Mouse (Mus musculus) thymus, adult 2 months (tissue): Measurements from ENCODE around the gene 4930432K21Rik. TPM values are rescaled to one million over a fixed set of nuclear protein-coding genes. Genes with fewer than 3 reads are reported as not detected.

Source experiments
- DNase-seq: peaks from one replicate; pipeline ENCODE4 v3.0.0; 2021
- H3K27ac ChIP-seq: fragments of 200-500 bp; 2 replicates; pipeline ENCODE4 v1.5.1; 2012; ENCODE audit warnings: low read length, control low read depth; ENCODE audit not compliant: control insufficient read depth, insufficient read depth
- H3K27me3 ChIP-seq: fragments of 200-500 bp; 2 replicates; pipeline ENCODE4 v1.6.1; 2012; ENCODE audit warnings: mild to moderate bottlenecking, low read length, moderate library complexity, mixed read lengths; ENCODE audit not compliant: control insufficient read depth, insufficient read depth
- H3K36me3 ChIP-seq: fragments of 200-500 bp; 2 replicates; pipeline ENCODE4 v1.6.1; 2012; ENCODE audit warnings: mild to moderate bottlenecking, low read length, moderate library complexity; ENCODE audit not compliant: control insufficient read depth, insufficient read depth
- H3K4me1 ChIP-seq: fragments of 200-500 bp; replicated peaks from 2 replicates; pipeline ENCODE4 v1.6.1; 2012; ENCODE audit warnings: low read length; ENCODE audit not compliant: control insufficient read depth, insufficient read depth
- H3K4me3 ChIP-seq: fragments of 200-500 bp; 2 replicates; pipeline ENCODE4 v1.5.1; 2012; ENCODE audit warnings: mild to moderate bottlenecking, low read length, control low read depth, moderate library complexity; ENCODE audit not compliant: control insufficient read depth, insufficient read depth
- CTCF ChIP-seq: fragments of 200-500 bp; IDR thresholded peaks from 2 replicates; pipeline ENCODE4 v1.5.1; 2012; ENCODE audit warnings: mild to moderate bottlenecking, control low read depth, low read length, moderate library complexity, borderline replicate concordance; ENCODE audit not compliant: control insufficient read depth, poor library complexity, insufficient read depth; ENCODE audit errors: extremely low read depth
- POLR2A ChIP-seq: fragments of 200-500 bp; IDR thresholded peaks from 2 replicates; pipeline ENCODE4 v1.6.1; 2012; ENCODE audit warnings: mild to moderate bottlenecking, low read length, control low read depth, moderate library complexity; ENCODE audit not compliant: control insufficient read depth, poor library complexity, insufficient read depth; ENCODE audit errors: extremely low read depth
- WGBS: fragments of 180-500 bp; shearing (Covaris S2); methylation state at CpG from one replicate; pipeline ENCODE4 v1.1.7; 2018; 5-methylcytosine and 5-hydroxymethylcytosine counted together
- polyA plus RNA-seq: library from polyadenylated mRNA; depleted of rRNA; stranded (reverse); fragments of >200 nt; gene quantifications from 2 replicates; pipeline ENCODE4 v1.2.3, GENCODE M21; 2012

4930432K21Rik gene
- polyA plus RNA-seq, 1 experiment = 1.9 TPM

DNA sequence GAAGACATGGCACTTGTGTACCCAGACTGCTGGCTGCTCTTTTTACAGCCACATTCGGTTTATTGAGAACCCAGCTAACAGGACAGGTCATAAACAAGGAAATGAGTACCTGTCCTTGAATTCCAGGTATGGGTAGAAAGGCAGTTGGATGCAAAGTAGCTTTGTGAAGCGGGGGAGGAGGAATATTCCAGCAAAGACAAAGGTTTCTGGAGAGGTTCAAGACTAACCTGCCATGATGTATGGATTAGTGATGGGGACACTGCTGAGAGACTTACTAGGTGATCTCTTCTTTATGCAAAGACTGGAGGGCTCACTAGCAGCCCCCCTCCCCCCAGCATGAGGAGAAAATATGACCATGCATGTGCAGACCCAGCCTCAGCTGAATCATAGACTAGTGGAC lies 42.1 kb upstream of the 4930432K21Rik start:
- WGBS = 83% methylated on average over 2 of the region's 2 CpGs
- Histone ChIP-seq H3K27ac (no peak overlapping the region), H3K4me1 (peaks cover 21% of the 10 kb centered on the region), H3K4me3 (no peak overlapping the region), H3K36me3 (no peaks in the 10 kb centered on the region), H3K27me3 (no peaks in the 10 kb centered on the region)
- TF ChIP-seq CTCF (no peak), POLR2A (no peak)
- DNase-seq = no peak

DNA sequence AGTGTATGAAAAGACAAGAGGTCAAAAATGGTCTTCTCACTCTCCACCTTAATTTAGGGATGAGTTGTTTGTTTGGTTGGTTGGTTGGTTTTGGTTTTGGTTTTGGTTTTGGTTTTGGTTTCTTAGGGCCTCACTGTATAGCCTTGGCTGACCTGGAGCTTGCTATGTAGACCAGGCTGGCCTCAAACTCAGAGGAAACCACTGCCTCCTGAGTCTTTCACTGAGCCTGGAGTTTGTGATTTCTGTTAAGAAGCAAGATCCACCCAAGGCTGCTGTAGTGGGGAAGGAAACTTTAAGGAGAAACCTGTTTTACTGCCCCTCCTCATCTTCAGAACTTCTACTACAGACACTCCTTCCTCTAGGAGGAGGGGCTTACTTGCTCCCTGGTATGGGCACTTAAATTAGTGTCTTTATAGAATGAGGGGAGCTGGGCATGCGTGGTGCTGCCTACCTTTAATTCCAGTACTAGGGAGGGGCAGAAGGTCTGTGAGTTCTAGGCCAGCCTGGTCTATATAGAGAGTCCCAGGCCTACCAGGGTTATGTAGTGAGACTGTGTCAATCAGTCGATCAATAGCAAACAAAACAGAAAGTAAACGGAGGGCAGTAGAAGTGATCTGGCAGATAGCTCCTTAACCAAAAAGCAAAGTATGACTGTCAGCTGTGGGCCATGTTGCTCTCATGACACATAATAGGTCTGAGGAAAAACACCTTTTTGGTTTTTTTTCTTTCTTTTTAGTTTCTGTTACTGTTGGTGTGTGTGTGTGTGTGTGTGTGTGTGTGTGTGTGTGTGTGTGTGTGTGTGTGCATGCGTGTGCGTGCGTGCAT lies 41.4 kb upstream of the 4930432K21Rik start:
- H3K4me3 ChIP-seq = no peak overlapping the region
- 93% methylated on average over 6 of the region's 6 CpGs for WGBS
- peaks cover 21% of the 10 kb centered on the region for H3K4me1 ChIP-seq
- no peak for DNase-seq
- no peak overlapping the region for H3K27ac ChIP-seq
- no peaks in the 10 kb centered on the region for H3K27me3 ChIP-seq
- no peaks in the 10 kb centered on the region for H3K36me3 ChIP-seq
- no peak for TF ChIP-seq CTCF
- no peak for TF ChIP-seq POLR2A

DNA sequence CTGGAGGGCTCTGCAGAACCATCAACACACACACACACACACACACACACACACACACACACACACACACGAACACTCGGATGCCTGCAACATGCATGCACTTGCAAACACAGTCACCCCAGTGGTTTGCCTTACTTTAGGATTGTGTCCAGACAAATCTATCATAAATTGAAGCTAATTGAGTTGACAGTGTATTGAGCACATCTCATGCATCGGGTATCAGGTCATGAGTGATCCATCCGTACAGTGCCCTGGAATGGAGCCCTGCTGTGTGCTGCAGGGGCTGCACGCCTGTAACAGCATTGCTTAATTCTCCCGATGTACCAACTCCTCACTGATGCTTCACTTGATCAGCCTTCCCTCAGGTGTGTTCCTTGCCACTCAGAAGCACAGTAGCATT lies 32.2 kb upstream of the 4930432K21Rik start:
- no peaks in the 10 kb centered on the region for H3K27me3 ChIP-seq
- H3K36me3 ChIP-seq = no peaks in the 10 kb centered on the region
- H3K4me3 ChIP-seq = no peak overlapping the region
- no peak for DNase-seq
- TF ChIP-seq POLR2A (no peak), CTCF (no peak)
- no peak overlapping the region for H3K27ac ChIP-seq
- H3K4me1 ChIP-seq = no peaks in the 10 kb centered on the region
- 97% methylated on average over 6 of the region's 6 CpGs for WGBS

DNA sequence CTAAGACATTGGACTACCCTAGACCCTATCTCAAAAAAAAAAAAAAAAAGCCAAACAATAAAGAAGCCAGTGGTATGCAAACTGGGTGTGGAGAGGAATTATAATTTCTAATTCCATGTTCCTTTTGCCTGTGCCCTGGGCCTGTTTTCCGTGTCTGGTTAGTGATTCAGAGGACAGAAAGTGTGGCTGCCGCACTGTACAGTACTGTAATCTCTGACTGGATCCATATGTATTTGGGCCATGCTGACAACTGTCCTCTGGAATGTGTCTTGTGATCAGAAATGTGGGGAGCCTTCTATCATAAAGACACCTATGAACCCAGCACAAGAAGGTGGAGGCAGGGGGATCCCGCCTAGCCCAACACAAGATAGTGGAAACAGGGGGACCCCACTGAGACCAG lies 25.7 kb upstream of the 4930432K21Rik start:
- no peaks in the 10 kb centered on the region for H3K27me3 ChIP-seq
- no peaks in the 10 kb centered on the region for H3K36me3 ChIP-seq
- WGBS = 94% methylated on average over 3 of the region's 3 CpGs
- peaks cover 18% of the 10 kb centered on the region for H3K4me1 ChIP-seq
- H3K27ac ChIP-seq = no peak overlapping the region
- no peak for TF ChIP-seq CTCF
- no peak for TF ChIP-seq POLR2A
- no peak overlapping the region for H3K4me3 ChIP-seq
- DNase-seq = no peak

DNA sequence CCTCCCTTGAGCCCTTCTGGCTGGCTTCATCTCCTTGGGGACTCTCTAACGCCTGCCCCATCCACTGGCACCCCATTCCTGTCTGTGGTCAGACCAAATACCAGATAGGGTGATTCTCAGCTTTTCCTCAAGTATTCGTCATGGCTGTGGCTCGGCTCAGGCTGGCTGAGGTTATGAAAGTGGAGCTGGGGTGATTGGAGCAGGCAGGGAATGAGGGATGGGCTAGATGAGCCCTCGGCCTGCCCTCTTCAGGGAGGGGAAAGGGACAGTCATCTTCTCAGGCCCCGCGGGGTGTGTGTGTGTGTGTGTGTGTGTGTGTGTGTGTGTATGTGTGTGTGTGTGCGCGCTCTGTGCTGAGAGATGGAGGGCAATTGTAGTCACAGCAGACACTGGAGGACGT lies 22.2 kb upstream of the 4930432K21Rik start, which contains the start of gene Podnl1:
TSS of gene Podnl1 (plus strand) at position 334 of the 400 bp plus-strand sequence.
- no peak for DNase-seq
- H3K27ac ChIP-seq = peak within 1 kb of the TSS; percentile 52; the same call in 1 of the 2 replicates
- no peak within 1 kb of the TSS for H3K4me3 ChIP-seq
- H3K4me1 ChIP-seq = peaks cover 38% of the 10 kb centered on the region
- no peak for TF ChIP-seq CTCF
- TF ChIP-seq POLR2A = no peak
- H3K36me3 ChIP-seq = no peaks in the 10 kb centered on the region
- H3K27me3 ChIP-seq = no peaks in the 10 kb centered on the region
- 69% methylated on average over 9 of the region's 9 CpGs for WGBS

DNA sequence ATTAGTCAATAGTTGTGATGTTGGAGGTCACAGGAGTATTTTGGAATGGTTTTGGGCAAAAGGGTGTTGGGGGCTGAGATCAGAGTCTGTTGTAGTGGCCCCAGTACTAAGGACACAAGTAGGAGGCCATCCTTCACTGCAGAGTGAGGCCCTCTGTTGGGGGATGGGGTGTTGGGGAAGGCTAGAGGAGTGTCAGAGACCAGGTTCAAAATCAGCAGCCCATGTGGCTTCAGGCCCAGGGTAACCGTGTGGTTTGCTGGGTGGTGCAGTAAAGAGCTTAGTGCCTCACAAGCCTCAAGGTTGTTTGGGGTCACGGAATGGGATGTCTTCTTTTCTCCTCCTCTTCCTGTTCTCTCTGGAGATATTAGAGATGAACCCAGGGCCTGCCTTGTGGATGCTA lies 21.1 kb upstream of the 4930432K21Rik start:
- no peak for DNase-seq
- TF ChIP-seq CTCF (no peak), POLR2A (no peak)

More for the DNA sequence above, 21.1 kb upstream of the 4930432K21Rik start:
- peak overlapping the region; percentile 52; the same call in 1 of the 2 replicates for H3K27ac ChIP-seq
- WGBS = 17% methylated on average over 2 of the region's 2 CpGs
- no peaks in the 10 kb centered on the region for H3K36me3 ChIP-seq
- no peak overlapping the region for H3K4me3 ChIP-seq
- H3K27me3 ChIP-seq = no peaks in the 10 kb centered on the region
- peaks cover 39% of the 10 kb centered on the region for H3K4me1 ChIP-seq
